Mouse (Mus musculus) liver, embryonic 11.5 days (tissue): ENCODE measurements around the gene Ccdc40. TPM values are rescaled to one million over a fixed set of nuclear protein-coding genes. Genes with fewer than 3 reads are reported as not detected.

ENCODE experiments used
- ATAC-seq: fragments of 200-750 bp; cut with Nextera tagmentation; replicated peaks from 2 replicates; pipeline ENCODE4 v1.8.0; 2017; ENCODE audit warnings: moderate number of reproducible peaks, mild to moderate bottlenecking, moderate TSS enrichment, moderate library complexity; ENCODE audit not compliant: low FRiP score
- DNase-seq: peaks from one replicate; pipeline ENCODE4 v3.0.0-alpha.2; 2017; ENCODE audit warnings: low spot score
- H3K27ac ChIP-seq: fragments of 300-500 bp; sonication (generic); 2 replicates; pipeline ENCODE4 v1.5.1; 2014; ENCODE audit warnings: mild to moderate bottlenecking, low read depth, low read length, control low read depth
- H3K27me3 ChIP-seq: fragments of 300-500 bp; sonication (generic); replicated peaks from 2 replicates; pipeline ENCODE4 v1.6.1; 2014; ENCODE audit warnings: low read length, mixed read lengths; ENCODE audit not compliant: control insufficient read depth, insufficient read depth
- H3K36me3 ChIP-seq: fragments of 300-500 bp; sonication (generic); 2 replicates; pipeline ENCODE4 v1.6.1; 2014; ENCODE audit warnings: mild to moderate bottlenecking, low read length, moderate library complexity, mixed read lengths; ENCODE audit not compliant: control insufficient read depth, insufficient read depth
- H3K4me1 ChIP-seq: fragments of 300-500 bp; sonication (generic); replicated peaks from 2 replicates; pipeline ENCODE4 v1.6.1; 2014; ENCODE audit warnings: low read length, mixed read lengths; ENCODE audit not compliant: control insufficient read depth, insufficient read depth
- H3K4me2 ChIP-seq: fragments of 300-500 bp; sonication (generic); 2 replicates; pipeline ENCODE4 v1.6.1; 2014; ENCODE audit warnings: mild to moderate bottlenecking, control low read depth, moderate library complexity
- H3K4me3 ChIP-seq: fragments of 300-500 bp; sonication (generic); 2 replicates; pipeline ENCODE4 v1.5.1; 2014; ENCODE audit warnings: low read depth, low read length, control low read depth
- H3K9ac ChIP-seq: fragments of 300-500 bp; sonication (generic); 2 replicates; pipeline ENCODE4 v1.6.1; 2014; ENCODE audit warnings: low read depth, low read length, control low read depth
- H3K9me3 ChIP-seq: fragments of 300-500 bp; sonication (generic); 2 replicates; pipeline ENCODE4 v1.6.1; 2016; ENCODE audit warnings: low read length, inconsistent platforms, mixed read lengths; ENCODE audit not compliant: control insufficient read depth
- WGBS: fragments of 180-500 bp; shearing (Covaris S2); extraction: QIAGEN DNeasy Blood & Tissue Kit; methylation state at CpG from one replicate; pipeline ENCODE4 v1.1.7; 2014; 5-methylcytosine and 5-hydroxymethylcytosine counted together
- polyA plus RNA-seq: library from polyadenylated mRNA; unstranded; fragments of >200 nt; fragmentation: Nextera tagmentation; extraction: Ambion mirVana; gene quantifications from 2 replicates; pipeline ENCODE4 v1.2.1, GENCODE M21; 2014

Gene Ccdc40
- polyA plus RNA-seq = 4.1 and 5.4 TPM in 2 replicates

DNA sequence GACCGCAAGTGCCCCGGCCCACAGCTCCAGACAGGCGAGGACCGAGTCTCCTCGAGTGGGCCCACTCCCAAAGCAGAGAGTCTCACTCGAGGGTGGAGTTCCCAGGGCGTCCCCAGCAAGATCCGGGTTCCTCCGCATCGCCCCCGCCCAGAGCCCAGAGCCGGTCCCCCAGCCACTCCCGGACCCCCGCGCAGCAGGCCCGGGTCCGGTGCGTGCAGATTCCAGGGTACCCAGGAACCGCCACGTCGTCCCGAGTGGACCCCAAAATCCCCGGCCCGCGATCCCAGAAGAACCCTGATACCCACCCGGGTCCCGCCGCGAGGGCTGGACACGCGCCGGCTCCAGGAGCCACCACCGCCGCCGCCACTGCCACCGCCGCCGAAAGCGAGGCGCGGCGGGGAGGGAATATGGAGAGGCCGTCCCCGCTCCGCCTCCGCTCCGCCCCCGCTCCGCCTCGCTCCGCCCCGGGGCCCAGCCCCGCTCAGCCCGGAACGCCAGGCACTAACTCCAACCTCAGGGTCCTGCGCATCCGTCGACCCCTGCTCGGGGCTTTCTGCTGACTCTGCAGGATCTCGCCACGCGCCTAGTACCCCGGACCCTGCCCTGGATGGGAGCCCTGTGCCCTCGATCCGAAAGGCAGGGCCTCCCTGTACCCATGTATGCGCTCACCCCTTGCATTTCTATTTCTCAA, at the start of gene Ccdc40, which contains the start of gene Tbc1d16:
TSS of gene Ccdc40 (plus strand) at position 482 of the 691 bp plus-strand sequence.
TSS of gene Tbc1d16 (minus strand) at position 409 of the 691 bp plus-strand sequence.
- H3K36me3 ChIP-seq = no peaks in the 10 kb centered on the region
- H3K4me2 ChIP-seq = peak within 1 kb of the TSS; percentile 96
- H3K9ac ChIP-seq = peak within 1 kb of the TSS; percentile 69
- no peaks in the 10 kb centered on the region for H3K9me3 ChIP-seq
- peaks cover 16% of the 10 kb centered on the region for H3K4me1 ChIP-seq
- DNase-seq (peak; percentile 83), ATAC-seq (peak; percentile 80)
- peaks cover 11% of the 10 kb centered on the region for H3K27me3 ChIP-seq
- under 1% methylated on average over 66 of the region's 66 CpGs for WGBS
- H3K4me3 ChIP-seq = peak within 1 kb of the TSS; percentile 65
- no peak within 1 kb of the TSS for H3K27ac ChIP-seq

DNA sequence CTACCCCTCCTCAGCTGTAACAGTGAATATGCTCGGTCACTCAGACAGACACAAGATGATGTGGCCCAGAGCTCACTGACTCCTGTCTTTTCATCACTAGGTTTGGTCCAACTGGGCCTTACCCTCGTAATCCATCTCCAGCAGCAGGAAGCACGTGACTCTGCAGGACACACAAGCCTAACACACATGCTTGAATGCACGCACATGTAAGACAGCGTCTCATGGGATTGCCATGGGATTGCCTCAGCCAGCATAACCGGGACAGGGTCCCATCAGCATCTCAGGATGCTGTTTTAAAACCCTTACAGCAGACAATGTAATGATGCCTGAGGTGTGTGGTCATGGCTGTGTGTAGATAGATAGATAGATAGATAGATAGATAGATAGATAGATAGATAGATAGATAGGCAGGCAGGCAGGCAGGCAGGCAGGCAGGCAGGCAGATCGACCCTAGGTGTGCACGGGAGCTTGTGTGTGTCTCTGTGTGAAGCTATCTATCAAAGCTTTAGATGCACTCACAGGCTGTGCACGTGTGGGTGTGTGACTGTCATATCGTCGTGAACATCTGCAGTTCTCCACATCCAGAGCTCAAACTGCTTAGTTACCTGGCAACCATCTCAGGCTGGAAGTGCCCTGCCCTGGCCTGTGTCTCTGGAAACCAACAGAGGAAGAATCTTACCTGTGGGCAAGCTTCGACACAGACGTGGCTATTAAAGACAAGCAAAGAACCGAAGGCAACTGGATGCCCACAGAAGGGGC, 47.4 kb upstream of the Ccdc40 start:
- no peaks in the 10 kb centered on the region for H3K9me3 ChIP-seq
- H3K27me3 ChIP-seq = no peaks in the 10 kb centered on the region
- ATAC-seq (no peak), DNase-seq (no peak)
- H3K36me3 ChIP-seq = no peaks in the 10 kb centered on the region
- H3K27ac ChIP-seq = no peak overlapping the region
- no peak overlapping the region for H3K9ac ChIP-seq
- WGBS = 81% methylated on average over 14 of the region's 14 CpGs
- H3K4me2 ChIP-seq = no peak overlapping the region
- H3K4me1 ChIP-seq = peaks cover 6% of the 10 kb centered on the region; the same call in 1 of the 2 replicates
- no peak overlapping the region for H3K4me3 ChIP-seq

DNA sequence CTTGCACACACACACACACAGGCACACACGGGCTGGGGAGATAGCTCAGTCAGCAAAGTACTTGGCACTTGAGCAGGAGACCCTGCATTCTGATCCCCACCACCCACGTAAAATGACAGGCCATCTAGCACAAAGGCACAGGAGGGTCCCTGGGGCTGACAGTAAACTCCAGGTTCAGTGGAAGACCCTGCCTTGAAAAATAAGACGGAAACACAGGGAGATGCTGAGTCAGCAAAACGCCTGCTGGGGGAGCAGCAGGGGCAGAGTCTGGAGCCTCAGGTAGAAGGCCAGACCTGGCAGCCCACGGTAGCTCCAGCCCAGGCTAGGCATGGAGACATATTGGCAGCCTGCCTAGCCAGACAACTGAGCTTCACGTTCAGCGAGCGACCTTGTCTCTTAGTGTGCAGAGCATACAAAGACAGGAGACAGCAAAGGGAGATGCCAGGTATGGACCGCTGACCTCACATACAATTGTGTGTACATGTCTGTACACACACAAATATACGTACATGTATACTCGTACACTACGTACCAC, 46.4 kb upstream of the Ccdc40 start:
- no peaks in the 10 kb centered on the region for H3K9me3 ChIP-seq
- no peak overlapping the region for H3K4me3 ChIP-seq
- ATAC-seq = no peak
- H3K4me1 ChIP-seq = peaks cover 6% of the 10 kb centered on the region; the same call in 1 of the 2 replicates
- no peak for DNase-seq
- H3K27ac ChIP-seq = no peak overlapping the region
- H3K4me2 ChIP-seq = no peak overlapping the region
- WGBS = 82% methylated on average over 12 of the region's 12 CpGs
- no peaks in the 10 kb centered on the region for H3K27me3 ChIP-seq
- no peak overlapping the region for H3K9ac ChIP-seq
- H3K36me3 ChIP-seq = no peaks in the 10 kb centered on the region

DNA sequence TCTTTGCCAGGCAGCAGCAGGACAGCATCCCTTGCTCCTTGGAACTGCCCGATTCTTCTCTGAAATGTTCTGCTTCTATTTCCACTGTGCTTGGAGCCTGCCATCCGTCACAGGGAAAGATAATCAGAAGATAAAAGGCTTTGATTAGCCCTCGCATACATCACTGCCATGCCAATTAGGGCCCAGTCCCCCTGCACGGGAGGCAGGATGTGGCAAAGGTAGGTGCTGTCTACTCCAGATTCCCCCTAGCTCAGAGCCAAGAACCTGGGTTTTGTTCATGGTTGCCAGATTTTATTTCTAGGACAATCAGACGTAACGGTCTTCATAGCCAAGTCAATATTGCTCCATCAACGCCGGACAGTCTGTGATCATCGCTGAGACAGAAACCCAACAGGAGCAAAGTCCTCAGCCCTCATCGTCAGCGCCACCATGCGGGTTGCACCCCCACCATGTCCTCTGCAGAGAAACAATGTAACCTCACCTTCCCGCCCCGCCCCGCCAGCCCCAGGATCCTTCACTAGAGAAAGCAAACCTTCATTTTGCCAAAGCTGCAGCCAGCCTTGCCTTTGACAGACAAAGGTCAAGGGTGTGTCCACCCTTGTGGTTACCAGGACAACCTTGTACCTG, 44.6 kb upstream of the Ccdc40 start:
- H3K27me3 ChIP-seq = no peaks in the 10 kb centered on the region
- H3K9me3 ChIP-seq = no peaks in the 10 kb centered on the region
- ATAC-seq = no peak
- no peaks in the 10 kb centered on the region for H3K36me3 ChIP-seq
- H3K27ac ChIP-seq = no peak overlapping the region
- H3K4me1 ChIP-seq = peaks cover 10% of the 10 kb centered on the region
- H3K4me3 ChIP-seq = no peak overlapping the region
- H3K4me2 ChIP-seq = no peak overlapping the region
- DNase-seq = no peak
- 66% methylated on average over 15 of the region's 15 CpGs for WGBS
- H3K9ac ChIP-seq = no peak overlapping the region

DNA sequence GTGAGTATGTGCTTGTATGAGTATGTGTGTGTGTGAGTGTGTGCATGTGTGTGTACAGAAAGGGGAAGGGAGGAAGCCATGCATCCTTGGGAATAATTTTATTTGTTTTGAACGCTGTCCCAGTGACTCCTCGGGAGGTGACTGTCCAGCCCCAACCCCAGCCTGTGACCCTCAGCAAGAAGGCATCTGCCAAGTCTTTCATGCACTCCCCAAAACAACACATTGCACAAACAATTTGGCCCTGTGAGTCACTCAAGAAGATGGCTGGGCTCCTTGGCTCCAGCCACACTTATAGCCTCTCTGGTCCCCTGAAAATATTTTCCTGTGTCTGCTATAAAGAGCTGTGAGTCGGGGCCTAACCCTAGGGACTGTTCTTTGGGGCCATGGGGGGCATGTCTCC, 42.0 kb upstream of the Ccdc40 start:
- Histone ChIP-seq H3K27ac (no peak overlapping the region), H3K36me3 (no peaks in the 10 kb centered on the region), H3K4me3 (no peak overlapping the region), H3K9ac (no peak overlapping the region), H3K27me3 (no peaks in the 10 kb centered on the region), H3K4me1 (peaks cover 10% of the 10 kb centered on the region), H3K9me3 (no peaks in the 10 kb centered on the region), H3K4me2 (no peak overlapping the region)
- 81% methylated on average over 3 of the region's 3 CpGs for WGBS
- DNase-seq = no peak
- ATAC-seq = no peak

DNA sequence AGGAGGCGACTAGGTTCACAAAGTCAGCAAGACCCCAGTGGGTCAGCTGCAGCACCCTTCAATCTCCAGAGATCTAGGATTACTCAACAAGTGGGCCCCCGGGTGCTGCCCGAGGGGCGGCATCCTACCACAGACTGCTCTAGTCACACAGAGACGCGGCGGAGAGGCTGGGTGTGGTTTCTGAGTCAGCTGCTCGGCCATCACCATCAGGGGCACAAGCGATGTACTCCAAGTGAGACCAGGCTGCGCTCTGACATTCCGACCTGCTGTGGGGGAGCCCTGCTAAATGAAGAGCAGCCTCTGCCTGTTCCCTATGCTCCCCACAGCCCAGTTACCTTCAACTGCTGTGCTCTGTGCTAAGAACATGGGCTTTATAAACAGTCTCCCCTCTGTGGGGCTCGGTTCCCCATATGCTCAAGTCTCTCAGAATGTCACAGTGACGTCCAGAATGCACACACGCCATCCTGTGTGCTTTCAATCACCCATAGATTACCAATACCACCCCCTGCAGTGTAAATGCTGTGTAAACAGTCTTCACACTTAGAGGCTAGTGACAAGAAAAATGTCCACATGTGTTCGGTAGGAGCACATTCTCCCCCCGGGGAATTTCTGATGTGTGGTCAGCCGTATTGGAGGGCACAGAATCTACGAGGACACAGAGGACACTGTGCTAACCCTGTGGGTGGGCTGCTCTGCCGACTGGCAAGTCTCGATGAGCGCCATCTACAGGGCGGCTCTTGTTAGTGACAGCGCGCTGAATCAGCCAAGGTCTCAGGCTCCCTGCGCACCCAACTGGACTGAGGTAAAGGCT, 41.2 kb upstream of the Ccdc40 start:
- no peaks in the 10 kb centered on the region for H3K9me3 ChIP-seq
- DNase-seq (peak; percentile 44), ATAC-seq (no peak)
- H3K27me3 ChIP-seq = no peaks in the 10 kb centered on the region
- no peak overlapping the region for H3K4me2 ChIP-seq
- no peak overlapping the region for H3K27ac ChIP-seq
- no peaks in the 10 kb centered on the region for H3K36me3 ChIP-seq
- 51% methylated on average over 25 of the region's 25 CpGs for WGBS
- no peak overlapping the region for H3K9ac ChIP-seq
- H3K4me1 ChIP-seq = peaks cover 10% of the 10 kb centered on the region
- no peak overlapping the region for H3K4me3 ChIP-seq

DNA sequence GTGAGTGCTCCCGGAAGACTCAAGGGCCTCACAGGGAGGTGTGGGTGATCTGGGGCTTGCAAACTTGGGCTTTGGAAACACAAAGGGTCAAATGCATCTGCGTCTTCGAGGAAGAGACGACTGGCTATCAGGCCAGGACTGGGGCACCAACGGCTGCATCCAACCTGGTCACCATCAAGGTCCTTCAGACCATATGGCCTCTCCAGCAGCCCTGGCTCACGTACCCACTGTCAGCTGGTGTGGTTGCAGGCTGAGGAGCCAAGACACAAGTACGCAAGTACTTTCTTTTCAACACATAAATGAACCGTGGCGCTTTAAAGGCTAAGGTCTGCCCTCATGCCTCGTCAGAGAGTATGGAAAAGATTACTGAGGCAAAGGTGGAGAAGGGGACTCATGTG, 40.6 kb upstream of the Ccdc40 start:
- no peaks in the 10 kb centered on the region for H3K9me3 ChIP-seq
- ATAC-seq (no peak), DNase-seq (no peak)
- WGBS = 60% methylated on average over 10 of the region's 10 CpGs
- H3K36me3 ChIP-seq = no peaks in the 10 kb centered on the region
- no peak overlapping the region for H3K27ac ChIP-seq
- H3K4me1 ChIP-seq = peaks cover 10% of the 10 kb centered on the region
- no peak overlapping the region for H3K9ac ChIP-seq
- no peak overlapping the region for H3K4me3 ChIP-seq
- no peak overlapping the region for H3K4me2 ChIP-seq
- no peaks in the 10 kb centered on the region for H3K27me3 ChIP-seq

DNA sequence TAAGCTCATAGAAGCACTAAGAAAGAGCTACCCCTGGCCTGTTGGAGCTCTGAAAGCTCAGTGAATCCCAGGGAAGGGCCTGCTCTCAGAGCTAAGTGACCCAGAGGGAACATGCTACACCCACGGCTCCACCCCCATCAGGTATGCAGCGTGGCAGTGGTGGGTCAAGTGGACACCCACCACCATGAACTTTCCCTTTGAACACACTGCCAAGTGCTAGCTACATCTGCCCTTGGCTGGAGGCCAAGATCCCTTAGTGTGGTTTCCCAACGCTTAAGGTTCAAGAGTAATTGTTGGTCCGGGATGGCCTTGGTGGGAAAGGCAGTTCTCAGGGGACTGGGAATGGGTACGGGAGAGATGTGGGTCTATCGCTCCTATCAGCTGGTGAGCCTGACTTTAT, 40.0 kb upstream of the Ccdc40 start:
- Histone ChIP-seq H3K9ac (no peak overlapping the region), H3K4me1 (peaks cover 10% of the 10 kb centered on the region), H3K9me3 (no peaks in the 10 kb centered on the region), H3K4me2 (no peak overlapping the region), H3K4me3 (no peak overlapping the region), H3K27me3 (no peaks in the 10 kb centered on the region), H3K27ac (no peak overlapping the region), H3K36me3 (no peaks in the 10 kb centered on the region)
- 77% methylated on average over 6 of the region's 6 CpGs for WGBS
- DNase-seq (no peak), ATAC-seq (no peak)
